Mouse (Mus musculus) frontal cortex, postnatal 10 days (tissue): ENCODE measurements around the gene Plekhg4.
A peak's percentile ranks its signal among the peaks of the same experiment; 100 is the strongest.

Source experiments
- DNase-seq, 2 experiments: peaks; one replicate each; pipeline ENCODE4 v3.0.0; 2022; ENCODE audit warnings: low spot score in 2 of 2, mixed read lengths in 1 of 2

Gene Plekhg4

DNA sequence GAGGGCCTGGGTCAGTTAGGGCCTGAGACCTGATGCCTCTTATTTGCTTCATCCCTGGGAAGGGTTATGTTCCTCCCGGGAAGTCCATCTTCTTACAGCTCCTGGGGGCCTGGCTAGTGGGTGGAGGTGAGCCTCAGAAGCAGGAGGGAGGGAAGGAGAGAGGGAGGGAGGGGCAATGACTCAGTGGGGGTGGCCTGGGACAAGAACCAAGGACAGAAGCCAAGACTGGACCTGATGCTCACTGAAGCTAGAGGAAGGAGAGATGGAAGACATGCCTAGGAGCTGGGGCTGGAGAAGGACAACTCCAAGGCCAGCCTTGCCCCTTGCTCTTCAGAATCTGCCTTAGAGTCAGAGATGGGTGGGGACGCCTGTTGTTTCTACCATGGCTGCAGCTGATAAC lies at the start of gene Plekhg4:
Gene Plekhg4 (plus strand): TSS at position 243 of the 400 bp plus-strand sequence.
- no peak for DNase-seq

GRCm38 (mm10) chr8:105325641-105326093 lies 47.4 kb upstream of the Plekhg4 start:
- no peak for DNase-seq

- peak; percentile 96 to 98 for DNase-seq
Observed at GRCm38 (mm10) chr8:105326141-105326672, 46.9 kb upstream of the Plekhg4 start, which contains the start of the genes Lrrc29 and Tmem208. Lrrc29 (minus strand) TSS chr8:105326278. Tmem208 (plus strand) TSS chr8:105326354.

- DNase-seq: no peak
Observed at GRCm38 (mm10) chr8:105326968-105327367, 46.1 kb upstream of the Plekhg4 start.

GRCm38 (mm10) chr8:105330325-105330724 lies 42.7 kb upstream of the Plekhg4 start:
- DNase-seq: no peak

GRCm38 (mm10) chr8:105331469-105331868 lies 41.6 kb upstream of the Plekhg4 start:
- DNase-seq: no peak

DNA sequence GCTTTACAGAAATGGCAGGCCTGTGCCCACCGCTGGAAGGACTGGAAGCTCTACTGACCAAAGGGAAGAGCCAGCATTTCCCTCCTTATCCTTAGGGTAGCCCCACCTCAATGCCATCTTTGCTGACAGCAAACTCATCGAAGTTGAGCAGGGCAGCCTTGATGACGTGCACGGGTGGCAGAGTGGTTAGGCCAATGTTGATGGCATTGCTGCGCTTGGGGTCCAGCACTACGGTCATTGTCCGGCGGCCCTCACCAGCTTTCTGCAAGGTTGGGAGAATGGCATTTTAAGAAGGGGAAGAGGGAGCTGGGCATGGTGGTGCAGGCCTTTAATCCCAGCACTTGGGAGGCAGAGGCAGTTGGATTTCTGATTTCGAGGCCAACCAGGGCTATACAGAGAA lies 41.1 kb upstream of the Plekhg4 start:
- no peak for DNase-seq

DNA sequence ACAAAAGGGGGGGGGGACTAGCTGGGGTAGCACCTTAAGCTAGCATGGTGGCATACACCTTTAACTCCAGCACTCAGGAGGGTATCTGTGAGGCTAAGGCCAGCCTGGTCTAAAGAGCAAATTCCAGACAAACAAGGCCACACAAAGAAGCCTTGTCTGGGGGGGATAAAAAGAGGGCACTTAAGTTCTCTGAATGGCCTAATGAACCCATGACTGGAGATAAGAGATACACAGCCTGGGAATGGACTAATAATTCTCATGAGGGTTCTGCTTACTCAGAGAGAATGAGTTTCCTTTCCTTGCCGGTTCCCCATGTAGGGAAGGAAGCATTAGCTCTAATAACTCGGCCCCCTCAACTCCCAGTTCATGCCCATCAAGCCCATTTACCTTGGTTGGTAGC lies 40.6 kb upstream of the Plekhg4 start:
- no peak for DNase-seq

DNA sequence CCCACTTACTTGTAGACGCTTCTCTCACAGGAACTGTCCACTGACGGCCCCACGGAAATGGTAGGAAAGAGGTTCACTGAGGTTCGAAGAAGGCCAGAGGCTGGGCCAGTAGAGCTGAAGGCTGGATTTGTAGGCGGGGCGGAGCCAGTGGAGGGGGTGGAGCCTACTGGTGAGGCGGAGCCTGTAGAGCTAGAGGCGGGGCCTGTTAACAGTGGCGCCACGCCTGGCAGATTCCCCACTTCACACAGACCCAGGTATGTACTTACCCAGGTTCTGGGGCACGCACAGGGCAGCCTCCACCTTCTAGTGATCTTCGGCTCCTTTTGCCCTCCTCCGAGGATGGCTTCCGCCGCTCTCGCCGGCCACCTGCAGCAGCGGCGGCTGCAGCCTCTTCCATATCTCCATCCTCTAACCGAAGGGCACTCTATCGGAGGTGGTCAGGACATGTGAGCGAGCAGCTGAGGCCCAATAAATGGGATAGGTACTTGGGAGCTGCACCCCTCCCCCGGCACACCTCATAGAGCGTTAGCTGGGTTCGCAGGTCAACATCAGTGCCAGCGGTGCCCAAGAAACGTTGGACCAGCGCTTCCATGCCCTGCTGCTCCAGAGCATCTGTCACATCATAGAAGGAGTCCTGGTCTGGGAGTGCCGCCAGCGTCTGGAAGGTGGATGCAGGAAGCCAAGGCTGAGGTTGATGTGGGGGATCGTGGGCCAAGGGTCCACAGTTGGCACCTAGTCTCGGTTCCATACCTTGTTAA lies 36.5 kb upstream of the Plekhg4 start:
- DNase-seq: no peak

- no peak for DNase-seq
Observed at GRCm38 (mm10) chr8:105338992-105339391, 34.1 kb upstream of the Plekhg4 start.

DNA sequence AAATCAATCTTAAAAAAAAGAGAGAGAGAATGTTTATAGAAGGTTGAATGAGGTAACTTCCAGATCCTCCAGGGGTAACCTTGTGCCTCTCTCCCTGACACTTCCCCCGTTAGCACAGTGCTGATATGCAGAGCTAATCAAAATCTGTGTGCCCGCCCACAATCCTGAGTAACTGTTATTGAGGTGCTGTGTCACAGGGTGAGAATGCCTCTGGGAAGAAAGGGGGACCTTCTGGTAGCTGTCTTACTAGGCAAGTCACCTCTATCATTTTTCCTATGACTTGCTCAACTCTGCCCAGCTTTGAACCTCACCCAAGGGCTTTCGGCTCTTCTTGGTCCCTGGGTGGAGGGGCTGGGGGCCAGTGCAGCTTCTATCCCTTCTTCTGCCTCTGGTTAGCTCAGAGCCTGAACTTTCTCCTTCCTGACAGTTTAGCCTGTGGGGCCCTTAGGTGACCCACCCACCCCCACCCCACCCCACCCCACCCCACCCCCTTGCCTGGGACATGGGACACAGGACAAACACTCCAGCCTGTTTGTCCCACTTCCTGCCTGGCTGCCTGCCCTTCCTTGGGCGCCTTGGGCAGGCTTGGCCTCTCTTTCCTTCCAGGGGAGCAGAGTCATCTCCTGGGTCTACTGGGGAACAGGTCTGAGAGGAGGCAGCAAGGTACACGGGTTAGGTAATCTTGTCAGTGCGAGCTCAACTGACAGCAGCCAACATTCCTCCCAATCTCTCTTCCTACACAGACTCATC lies 33.0 kb upstream of the Plekhg4 start:
- no peak for DNase-seq

DNA sequence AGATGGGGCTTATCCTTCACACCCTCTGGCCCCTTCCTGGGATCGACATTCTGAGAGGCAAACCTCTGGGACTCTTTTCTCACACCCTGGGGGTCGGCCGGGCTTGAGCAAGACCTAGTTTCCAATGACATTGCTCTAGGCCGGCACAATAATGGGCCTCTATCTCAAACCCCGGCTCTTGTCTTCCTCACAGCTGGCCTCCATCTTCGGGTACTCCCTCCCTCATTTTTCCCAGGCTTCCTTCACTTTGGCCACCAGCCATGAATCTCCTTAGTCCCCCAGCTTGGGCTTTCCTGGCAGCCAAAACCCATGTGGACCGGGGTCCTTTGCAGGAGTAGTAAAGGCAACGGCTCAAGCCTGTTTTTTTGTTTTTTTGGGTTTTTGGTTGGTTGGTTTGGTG lies 31.7 kb upstream of the Plekhg4 start:
- DNase-seq: no peak

DNA sequence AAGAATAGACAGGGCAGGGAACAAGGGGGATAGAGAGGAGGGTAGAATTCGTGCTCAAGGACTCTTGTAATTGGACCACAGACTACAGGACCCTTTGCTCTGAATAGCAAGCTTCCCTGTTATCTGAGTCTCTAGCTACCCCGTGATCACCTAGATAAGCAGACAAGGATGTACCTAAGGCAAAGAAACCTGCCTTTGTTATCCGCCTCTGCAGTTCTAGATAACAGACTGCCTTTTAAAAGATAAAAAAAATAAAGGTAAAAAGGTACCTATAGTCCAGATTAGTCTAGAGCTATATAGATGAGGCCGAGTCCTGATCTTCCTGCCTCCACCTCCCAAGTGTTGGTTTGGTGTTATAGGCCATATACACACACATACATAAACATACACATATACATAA lies 30.3 kb upstream of the Plekhg4 start:
- no peak for DNase-seq

DNA sequence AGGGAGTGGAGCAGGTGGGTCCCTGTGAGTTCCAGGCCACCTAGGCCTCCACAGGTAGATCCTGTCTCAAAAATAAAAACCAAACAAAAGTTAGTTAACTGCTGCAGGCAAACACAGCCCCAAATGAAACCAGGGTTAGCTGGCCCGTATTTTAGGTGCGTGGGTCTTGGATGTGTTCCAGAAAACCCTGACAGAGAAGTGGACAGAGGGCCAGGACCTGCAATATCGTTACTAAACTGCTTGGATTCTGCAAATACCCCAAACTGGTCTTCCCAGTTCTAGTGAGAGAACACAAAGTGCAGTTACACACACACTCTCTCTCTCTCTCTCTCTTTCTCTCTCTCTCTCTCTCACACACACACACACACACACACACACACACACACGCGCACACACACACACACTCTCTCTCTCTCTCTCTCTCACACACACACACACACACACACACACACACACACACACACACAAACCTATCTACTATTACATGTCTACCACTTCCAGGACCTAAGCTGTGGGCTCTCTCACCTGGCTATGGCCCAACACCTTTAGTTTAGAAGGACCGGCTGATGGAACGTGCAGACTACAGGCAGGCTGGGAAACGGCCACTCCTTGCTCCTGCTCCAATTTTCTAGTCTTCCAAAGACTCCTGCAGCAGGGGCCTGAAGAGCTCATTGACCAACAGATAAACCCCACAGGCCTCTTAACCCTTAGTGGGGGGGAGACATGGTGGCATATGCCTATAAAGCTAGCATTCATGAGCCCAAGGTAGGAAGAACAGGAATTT lies 29.1 kb upstream of the Plekhg4 start:
- no peak for DNase-seq

GRCm38 (mm10) chr8:105345061-105345975 lies 27.8 kb upstream of the Plekhg4 start:
- DNase-seq: no peak

DNA sequence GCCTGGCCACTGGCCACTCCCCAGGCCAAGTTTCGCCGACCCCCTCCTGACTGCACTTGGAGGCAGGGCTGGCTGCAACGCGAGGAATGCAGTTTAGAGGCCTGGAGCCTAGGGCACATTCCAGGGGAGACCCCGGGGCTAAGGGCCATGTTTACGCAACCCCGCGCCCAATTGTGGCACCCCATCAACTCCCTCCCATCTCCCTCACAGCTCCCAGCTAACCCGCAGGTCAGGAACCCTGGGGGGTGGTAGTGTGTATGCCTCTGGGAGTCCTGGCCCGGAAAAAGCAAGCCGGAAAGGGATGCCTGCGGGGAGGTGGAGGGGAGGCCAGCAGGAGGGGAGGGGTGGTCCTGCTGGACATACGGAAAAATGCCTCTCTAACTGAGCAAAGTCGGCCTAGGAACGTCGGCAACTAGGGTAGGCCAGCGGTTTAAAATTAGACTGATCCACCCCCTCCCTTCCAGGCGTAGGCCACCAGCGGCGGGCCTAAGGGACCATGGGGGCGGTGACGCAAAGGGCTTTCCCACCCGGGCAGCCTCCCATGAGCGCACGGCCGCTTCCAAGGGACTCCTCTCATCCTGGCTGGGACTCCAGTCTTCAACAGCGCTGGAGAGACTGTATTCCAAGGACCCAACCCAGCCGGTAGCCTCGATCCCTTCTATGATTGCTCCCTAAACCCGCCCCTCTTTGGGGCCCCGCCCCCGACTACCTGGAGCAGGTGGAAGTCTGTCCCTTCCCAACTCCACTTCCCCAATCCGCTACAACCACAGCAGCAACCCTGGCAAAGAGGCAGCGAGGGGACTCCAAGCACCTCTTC lies 26.3 kb upstream of the Plekhg4 start:
- DNase-seq: no peak

DNA sequence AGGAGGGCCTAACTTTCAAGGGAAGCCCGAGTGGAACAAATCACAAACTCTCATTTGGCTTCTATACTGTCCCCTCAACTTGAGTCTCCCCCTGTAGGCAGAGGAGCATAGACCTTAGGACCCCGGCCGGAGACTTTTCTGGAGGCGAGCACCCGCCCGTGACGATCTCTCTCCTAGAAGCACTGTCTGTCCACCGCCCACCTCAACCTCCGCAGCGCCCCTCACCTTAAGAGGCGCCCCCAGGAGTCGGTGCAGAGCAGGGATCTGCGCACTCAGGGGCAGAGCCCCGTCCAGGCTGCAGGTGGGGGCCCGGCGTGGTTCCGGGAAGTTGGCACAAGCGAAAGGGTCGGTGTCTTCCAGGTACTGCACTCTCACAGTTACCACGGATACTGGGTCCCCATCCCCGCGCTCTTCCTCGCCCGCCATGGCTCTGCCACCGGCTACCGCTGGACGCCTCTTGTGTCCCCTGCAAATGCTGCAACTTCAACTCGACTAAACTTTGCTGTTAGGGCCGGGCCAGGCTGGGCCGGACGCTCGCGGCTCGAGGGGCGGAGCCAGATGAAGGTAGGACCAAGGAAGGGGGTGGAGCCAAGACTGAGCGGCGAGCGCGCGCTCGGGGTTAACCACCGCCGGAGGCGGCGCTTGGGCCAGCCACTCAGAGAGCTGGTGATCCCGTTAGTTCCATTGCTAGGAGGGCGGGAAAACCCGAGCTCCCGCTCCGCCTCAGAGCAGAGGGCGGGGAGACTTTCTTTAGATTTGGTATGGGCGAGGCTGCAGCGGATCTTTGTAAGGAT lies 25.4 kb upstream of the Plekhg4 start, which contains the start of gene Fhod1:
Gene Fhod1 (minus strand): TSS at position 526 of the 794 bp plus-strand sequence.
- peak; percentile 80 to 85 for DNase-seq

- peak; percentile 57 to 66 for DNase-seq
Observed at GRCm38 (mm10) chr8:105348450-105349095, 24.5 kb upstream of the Plekhg4 start, which contains the start of gene Slc9a5. Slc9a5 (plus strand) TSS chr8:105348843.
